Mouse (Mus musculus): ENCODE results near the gene Gng12.

- TF ChIP-seq HCFC1 (IDR thresholded peaks at IDR 0.05; ENCODE audit: borderline replicate concordance, insufficient read depth, low read length) (no peak), ZNF384 (IDR thresholded peaks at IDR 0.05; ENCODE audit: low read depth, low read length) (no peak), MAFK (IDR thresholded peaks at IDR 0.05; ENCODE audit: insufficient read depth, low read depth, low read length) (no peak)
These were observed 83.0 kb downstream of the Gng12 start for GRCm38 (mm10) chr6:66979197-66979596.

All from ES-E14 (cell line).